Mouse (Mus musculus) left cerebral cortex, postnatal 4 days (tissue): ENCODE results near the gene Btbd35f15. TPM values are rescaled to one million over a fixed set of nuclear protein-coding genes. Genes with fewer than 3 reads are reported as not detected.
"Not testable (repeated sequence)": the region's sequence is repeated elsewhere in the genome, so short reads cannot be mapped to it uniquely, and the experiment has no call there.

Source experiments
- DNase-seq: peaks from one replicate; pipeline ENCODE4 v3.0.0-alpha.2; 2022
- intact Hi-C: fragments of 180-260 bp; cut with DNase I; formaldehyde crosslinking; loops from one replicate; pipeline ENCODE4 v1.15.1; 2025
- total RNA-seq, 2 experiments: library from RNA; stranded (reverse); gene quantifications; 2 replicates each; pipeline ENCODE4 v1.2.3; 2021

The Btbd35f15 gene
- not detected for total RNA-seq

DNA sequence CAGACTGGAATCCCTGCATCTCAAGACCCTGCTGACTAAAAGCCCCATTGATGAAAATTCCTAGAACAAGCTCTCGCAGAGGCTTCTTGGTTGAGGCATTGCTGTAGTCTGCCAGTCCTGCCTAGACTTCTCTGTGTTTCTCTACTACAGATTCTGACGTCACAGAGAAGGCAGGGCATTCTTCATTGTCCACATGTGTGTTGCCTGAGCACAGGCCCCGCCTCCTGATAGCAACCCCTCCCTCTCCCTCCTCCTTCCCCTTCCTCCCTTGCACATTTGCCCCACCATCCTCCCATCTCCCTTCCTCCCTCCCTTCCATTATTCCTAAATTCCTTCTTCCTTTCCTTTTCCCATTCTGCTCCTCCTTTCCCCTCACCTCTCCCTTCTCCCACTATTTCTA, at the start of gene Btbd35f15:
Gene Btbd35f15 (minus strand): TSS at position 101 of the 400 bp plus-strand sequence.
- intact Hi-C loops, DNase-seq: not testable (repeated sequence)

Other genes starting within 250 kb of the Btbd35f15 start
- gene Btbd35f13, start 79.9 kb upstream of the Btbd35f15 start, total RNA-seq = not detected
- not detected for gene Btbd35f14, start 125.0 kb upstream of the Btbd35f15 start, total RNA-seq